Mouse (Mus musculus): Measurements from ENCODE around the gene Xrcc2. TPM values are rescaled to one million over a fixed set of nuclear protein-coding genes. Genes with fewer than 3 reads are reported as not detected.

The Xrcc2 gene
- 2.3 TPM for polyA plus RNA-seq (2014; fragmentation: Illumina TruSeq; extraction: RNeasy Lipid Tissue Mini Kit (QIAGEN cat#74804); ENCODE audit: insufficient read depth, low read depth, low replicate concordance)

GRCm38 (mm10) chr5:25705567-25706349 lies at the start of gene Xrcc2:
Gene Xrcc2 (minus strand): TSS chr5:25705825.

Other genes with a start within 250 kb of the Xrcc2 start
- gene Kmt2c, start 207.0 kb downstream of the Xrcc2 start, polyA plus RNA-seq (2014; fragmentation: Illumina TruSeq; extraction: RNeasy Lipid Tissue Mini Kit (QIAGEN cat#74804); ENCODE audit: insufficient read depth, low read depth, low replicate concordance) = 8.1 TPM
- not detected for gene Cct8l1, start 189.8 kb downstream of the Xrcc2 start, polyA plus RNA-seq (2014; fragmentation: Illumina TruSeq; extraction: RNeasy Lipid Tissue Mini Kit (QIAGEN cat#74804); ENCODE audit: insufficient read depth, low read depth, low replicate concordance)
- 1.2 TPM for gene Actr3b, start 54.2 kb upstream of the Xrcc2 start, polyA plus RNA-seq (2014; fragmentation: Illumina TruSeq; extraction: RNeasy Lipid Tissue Mini Kit (QIAGEN cat#74804); ENCODE audit: insufficient read depth, low read depth, low replicate concordance)
- not detected for gene Gm21663, start 236.6 kb upstream of the Xrcc2 start, polyA plus RNA-seq (2014; fragmentation: Illumina TruSeq; extraction: RNeasy Lipid Tissue Mini Kit (QIAGEN cat#74804); ENCODE audit: insufficient read depth, low read depth, low replicate concordance)
- gene Gm21671, start 248.6 kb upstream of the Xrcc2 start, polyA plus RNA-seq (2014; fragmentation: Illumina TruSeq; extraction: RNeasy Lipid Tissue Mini Kit (QIAGEN cat#74804); ENCODE audit: insufficient read depth, low read depth, low replicate concordance) = not detected